27 mouse cellular contexts compared by ENCODE assay signal in the genomic region with DNA sequence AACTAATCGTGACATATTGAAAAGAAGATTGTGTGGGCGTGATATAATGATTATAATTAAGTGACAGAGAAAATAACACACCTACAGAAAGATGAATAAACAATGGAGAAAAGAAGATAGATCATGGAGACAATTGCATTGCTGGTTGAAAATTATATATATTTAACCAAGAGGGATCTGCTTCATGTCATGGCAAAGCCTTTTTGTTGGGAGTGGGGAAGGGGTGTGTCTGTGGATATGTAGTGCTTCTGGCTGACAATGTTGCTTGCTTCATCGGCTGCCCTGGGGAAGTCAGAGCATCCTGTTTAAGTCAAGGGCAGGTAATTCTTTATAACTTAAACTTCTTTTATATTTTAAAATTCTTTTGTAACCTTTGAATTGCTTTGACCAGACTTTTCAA.
"Had no signal": no experiment of that assay in that cellular context is flagged by ENCODE, and none has a peak within 500 bp of the region (broad histone marks: within the 10 kb centered on the region; RNA-seq: fewer than 3 reads in every experiment).

No protein-coding gene starts in this region.

- ATAC-seq: hindbrain, embryonic 16.5 days; inflammation-experienced regulatory T-cells, adult 6 months; intestine, embryonic 15.5 days; intestine, postnatal 0 days; liver, postnatal 0 days had no signal

- DNase-seq: gastrocnemius, postnatal 14 days; gastrocnemius, postnatal 36 days; heart, adult 11 months; heart, adult 2 months; heart, postnatal 4 days; kidney, adult 18-20 months; kidney, adult 8-10 months; kidney, postnatal 10 days; kidney, postnatal 25 days; kidney, postnatal 4 days; liver; liver, embryonic 13.5 days; liver, postnatal 0 days had no signal

- H3K4me2 ChIP-seq: heart, embryonic 11.5 days; heart, embryonic 13.5 days; heart, embryonic 15.5 days; hindbrain, embryonic 13.5 days; intestine, embryonic 15.5 days; limb, embryonic 12.5 days; liver, embryonic 11.5 days; liver, embryonic 13.5 days; liver, embryonic 15.5 days had no signal

- H3K27me3 ChIP-seq: heart, embryonic 13.5 days; heart, embryonic 15.5 days; hindbrain, embryonic 13.5 days; intestine, embryonic 15.5 days; limb, embryonic 12.5 days; liver, embryonic 13.5 days; liver, embryonic 15.5 days had no signal

- H3K4me1 ChIP-seq: heart, embryonic 13.5 days; heart, embryonic 15.5 days; hindbrain, embryonic 10.5 days; intestine, embryonic 15.5 days; limb, embryonic 10.5 days; limb, embryonic 12.5 days; liver, embryonic 13.5 days; liver, embryonic 15.5 days had no signal

- H3K9ac ChIP-seq: heart, embryonic 13.5 days; heart, embryonic 15.5 days; hindbrain, embryonic 13.5 days; intestine, embryonic 15.5 days; limb, embryonic 12.5 days; liver, embryonic 13.5 days; liver, embryonic 15.5 days; liver, postnatal 0 days had no signal

- H3K36me3 ChIP-seq: heart, embryonic 13.5 days; heart, embryonic 15.5 days; hindbrain, embryonic 10.5 days; hindbrain, embryonic 13.5 days; intestine, embryonic 15.5 days; limb, embryonic 10.5 days; limb, embryonic 12.5 days; liver, embryonic 13.5 days; liver, embryonic 15.5 days had no signal

- H3K9me3 ChIP-seq: heart, embryonic 13.5 days; heart, embryonic 15.5 days; hindbrain, embryonic 10.5 days; hindbrain, embryonic 13.5 days; intestine, embryonic 15.5 days; limb, embryonic 10.5 days; limb, embryonic 12.5 days; liver, embryonic 13.5 days; liver, embryonic 15.5 days had no signal

- H3K4me3 ChIP-seq: heart, adult 2 months; heart, embryonic 13.5 days; heart, embryonic 15.5 days; hindbrain, embryonic 10.5 days; hindbrain, embryonic 13.5 days; intestine, embryonic 15.5 days; left cerebral cortex, adult 2 months; limb, embryonic 10.5 days; limb, embryonic 12.5 days; liver, embryonic 13.5 days; liver, embryonic 15.5 days had no signal

- H3K27ac ChIP-seq: heart, adult 2 months; heart, embryonic 13.5 days; heart, embryonic 15.5 days; hindbrain, embryonic 10.5 days; hindbrain, embryonic 13.5 days; intestine, embryonic 15.5 days; left cerebral cortex, adult 2 months; limb, embryonic 10.5 days; limb, embryonic 12.5 days; liver, embryonic 13.5 days; liver, embryonic 15.5 days had no signal
